Mouse (Mus musculus) MEL (cell line): ENCODE measurements around the gene Scarb2. TPM values are rescaled to one million over a fixed set of nuclear protein-coding genes. Genes with fewer than 3 reads are reported as not detected.

Experiments used
- DNase-seq: peaks from one replicate; pipeline ENCODE4 v3.0.0; 2011; ENCODE audit warnings: low read depth, low spot score
- H3K27ac ChIP-seq: 2 replicates; pipeline ENCODE4 v1.5.1; 2012; ENCODE audit warnings: low read depth, mild to moderate bottlenecking, control low read depth, low read length, moderate library complexity; ENCODE audit not compliant: control insufficient read depth
- H3K27me3 ChIP-seq, 2 experiments: fragments of 150-350 bp in 1 of 2; sonication (generic) in 1 of 2; 2 replicates each; pipeline ENCODE4 v1.6.1; 2012; ENCODE audit warnings: low read length in 2 of 2, mild to moderate bottlenecking in 2 of 2, improper control_type of control experiment in 1 of 2, moderate library complexity in 1 of 2; ENCODE audit not compliant: insufficient read depth in 2 of 2, control insufficient read depth in 1 of 2
- H3K36me3 ChIP-seq, 2 experiments: 2 replicates each; pipeline ENCODE4 v1.6.1; 2012 to 2014; ENCODE audit warnings: low read length in 2 of 2, improper control_type of control experiment in 1 of 2, inconsistent platforms in 1 of 2, mild to moderate bottlenecking in 1 of 2; ENCODE audit not compliant: insufficient read depth in 2 of 2, control insufficient read depth in 1 of 2
- H3K4me1 ChIP-seq, 2 experiments: fragments of 150-350 bp in 1 of 2; sonication (generic) in 1 of 2; 2 replicates each; pipeline ENCODE4 v1.6.1; 2012; ENCODE audit warnings: low read length in 2 of 2, improper control_type of control experiment in 1 of 2, mild to moderate bottlenecking in 1 of 2; ENCODE audit not compliant: insufficient read depth in 2 of 2, control insufficient read depth in 1 of 2
- H3K4me3 ChIP-seq, 2 experiments: fragments of 150-350 bp in 1 of 2; sonication (generic) in 1 of 2; 2 replicates each; pipeline ENCODE4 v1.5.1; 2012; ENCODE audit warnings: low read depth in 2 of 2, low read length in 2 of 2, mild to moderate bottlenecking in 2 of 2, moderate library complexity in 2 of 2, control low read depth in 1 of 2, improper control_type of control experiment in 1 of 2; ENCODE audit not compliant: control insufficient read depth in 1 of 2, insufficient read depth in 1 of 2
- H3K79me2 ChIP-seq: 2 replicates; pipeline ENCODE4 v1.6.1; 2012; ENCODE audit warnings: mild to moderate bottlenecking, low read length, moderate library complexity; ENCODE audit not compliant: control insufficient read depth, poor library complexity, insufficient read depth
- H3K9ac ChIP-seq: 2 replicates; pipeline ENCODE4 v1.6.1; 2012; ENCODE audit warnings: low read depth, mild to moderate bottlenecking, control low read depth, low read length, moderate library complexity; ENCODE audit not compliant: control insufficient read depth, poor library complexity, severe bottlenecking
- H3K9me3 ChIP-seq: fragments of 150-350 bp; sonication (generic); replicated peaks from 2 replicates; pipeline ENCODE4 v1.6.1; 2012; ENCODE audit warnings: mild to moderate bottlenecking, low read length, improper control_type of control experiment, moderate library complexity; ENCODE audit not compliant: insufficient read depth
- BHLHE40 ChIP-seq: IDR thresholded peaks from 2 replicates; pipeline ENCODE4 v1.6.1; 2012; ENCODE audit warnings: low read depth, mild to moderate bottlenecking, inconsistent platforms, low read length, improper control_type of control experiment, borderline replicate concordance
- CHD1 ChIP-seq: IDR thresholded peaks from 2 replicates; pipeline ENCODE4 v1.6.1; 2012; ENCODE audit warnings: low read depth, mild to moderate bottlenecking, inconsistent platforms, low read length, improper control_type of control experiment
- CHD2 ChIP-seq: IDR thresholded peaks from 2 replicates; pipeline ENCODE4 v1.6.1; 2011; ENCODE audit warnings: low read length, improper control_type of control experiment
- ELF1 ChIP-seq: IDR thresholded peaks from 2 replicates; pipeline ENCODE4 v1.6.1; 2014; ENCODE audit warnings: low read depth, mild to moderate bottlenecking, inconsistent platforms, low read length, improper control_type of control experiment, moderate library complexity
- EP300 ChIP-seq, 2 experiments: IDR thresholded peaks; 2 replicates each; pipeline ENCODE4 v1.6.1; 2011; ENCODE audit warnings: improper control_type of control experiment in 2 of 2, low read length in 2 of 2, low read depth in 1 of 2, mild to moderate bottlenecking in 1 of 2
- ETS1 ChIP-seq: IDR thresholded peaks from 2 replicates; pipeline ENCODE4 v1.6.1; 2012; ENCODE audit warnings: low read depth, mild to moderate bottlenecking, inconsistent platforms, low read length, improper control_type of control experiment, moderate library complexity
- GABPA ChIP-seq: IDR thresholded peaks from 2 replicates; pipeline ENCODE4 v1.6.1; 2012; ENCODE audit warnings: low read depth, mild to moderate bottlenecking, inconsistent platforms, low read length, improper control_type of control experiment, moderate library complexity
- GATA1 ChIP-seq: IDR thresholded peaks from 2 replicates; pipeline ENCODE4 v1.6.1; 2011; ENCODE audit warnings: low read depth, low read length, improper control_type of control experiment
- HCFC1 ChIP-seq: IDR thresholded peaks from 2 replicates; pipeline ENCODE4 v1.6.1; 2012; ENCODE audit warnings: low read depth, mild to moderate bottlenecking, inconsistent platforms, low read length, improper control_type of control experiment, moderate library complexity
- JUND ChIP-seq: IDR thresholded peaks from 2 replicates; pipeline ENCODE4 v1.6.1; 2011; ENCODE audit warnings: low read depth, mild to moderate bottlenecking, improper control_type of control experiment, low read length
- KAT2A ChIP-seq: conservative IDR thresholded peaks from 2 replicates; pipeline ENCODE4 v1.6.1; 2012; ENCODE audit warnings: low read depth, low read length, improper control_type of control experiment, inconsistent platforms
- MAX ChIP-seq: IDR thresholded peaks from 2 replicates; pipeline ENCODE4 v1.6.1; 2011; ENCODE audit warnings: low read length, improper control_type of control experiment
- MEF2A ChIP-seq: IDR thresholded peaks from 2 replicates; pipeline ENCODE4 v1.6.1; 2014; ENCODE audit warnings: low read depth, mild to moderate bottlenecking, inconsistent platforms, low read length, improper control_type of control experiment; ENCODE audit not compliant: poor library complexity, insufficient replicate concordance, severe bottlenecking; ENCODE audit errors: extremely low read depth
- MXI1 ChIP-seq: IDR thresholded peaks from 2 replicates; pipeline ENCODE4 v1.6.1; 2011; ENCODE audit warnings: mild to moderate bottlenecking, low read depth, low read length, improper control_type of control experiment
- MYB ChIP-seq: IDR thresholded peaks from 2 replicates; pipeline ENCODE4 v1.6.1; 2011; ENCODE audit warnings: mild to moderate bottlenecking, low read depth, low read length, improper control_type of control experiment
- MYC ChIP-seq: IDR thresholded peaks from 2 replicates; pipeline ENCODE4 v1.6.1; 2011; ENCODE audit warnings: low read depth, mild to moderate bottlenecking, low read length, improper control_type of control experiment, moderate library complexity
- NELFE ChIP-seq: IDR thresholded peaks from 2 replicates; pipeline ENCODE4 v1.6.1; 2011; ENCODE audit warnings: low read depth, low read length, improper control_type of control experiment
- NRF1 ChIP-seq: IDR thresholded peaks from 2 replicates; pipeline ENCODE4 v1.6.1; 2014; ENCODE audit warnings: low read depth, mild to moderate bottlenecking, inconsistent platforms, low read length, improper control_type of control experiment, moderate library complexity; ENCODE audit not compliant: poor library complexity, insufficient read depth, severe bottlenecking
- POLR2A ChIP-seq, 2 experiments: IDR thresholded peaks; 2 replicates each; pipeline ENCODE4 v1.6.1; 2011 to 2012; ENCODE audit warnings: low read length in 2 of 2, mild to moderate bottlenecking in 2 of 2, control low read depth in 1 of 2, improper control_type of control experiment in 1 of 2, low read depth in 1 of 2, moderate library complexity in 1 of 2; ENCODE audit not compliant: control insufficient read depth in 1 of 2, insufficient read depth in 1 of 2, poor library complexity in 1 of 2
- POLR2AphosphoS2 ChIP-seq: IDR thresholded peaks from 2 replicates; pipeline ENCODE4 v1.6.1; 2011; ENCODE audit warnings: low read length, improper control_type of control experiment
- RAD21 ChIP-seq: IDR thresholded peaks from 2 replicates; pipeline ENCODE4 v1.6.1; 2011; ENCODE audit warnings: mild to moderate bottlenecking, low read depth, low read length, improper control_type of control experiment
- SIN3A ChIP-seq: IDR thresholded peaks from 2 replicates; pipeline ENCODE4 v1.6.1; 2012; ENCODE audit warnings: low read length, improper control_type of control experiment, inconsistent platforms
- SMC3 ChIP-seq: IDR thresholded peaks from 2 replicates; pipeline ENCODE4 v1.6.1; 2011; ENCODE audit warnings: low read depth, low read length, improper control_type of control experiment
- TAL1 ChIP-seq: IDR thresholded peaks from 2 replicates; pipeline ENCODE4 v1.6.1; 2012; ENCODE audit warnings: mild to moderate bottlenecking, inconsistent platforms, low read length, moderate library complexity, mixed read lengths
- TCF12 ChIP-seq: IDR thresholded peaks from 2 replicates; pipeline ENCODE4 v1.6.1; 2014; ENCODE audit warnings: low read depth, mild to moderate bottlenecking, inconsistent platforms, low read length, improper control_type of control experiment, moderate library complexity
- USF1 ChIP-seq: IDR thresholded peaks from 2 replicates; pipeline ENCODE4 v1.6.1; 2014; ENCODE audit warnings: low read depth, mild to moderate bottlenecking, inconsistent platforms, low read length, improper control_type of control experiment, moderate library complexity
- USF2 ChIP-seq, 2 experiments: IDR thresholded peaks; 2 replicates each; pipeline ENCODE4 v1.6.1; 2011 to 2012; ENCODE audit warnings: improper control_type of control experiment in 2 of 2, low read length in 2 of 2, borderline replicate concordance in 1 of 2, inconsistent platforms in 1 of 2, low read depth in 1 of 2, mild to moderate bottlenecking in 1 of 2; ENCODE audit not compliant: insufficient read depth in 1 of 2
- ZC3H11A ChIP-seq: IDR thresholded peaks from 2 replicates; pipeline ENCODE4 v1.6.1; 2012; ENCODE audit warnings: low read depth, mild to moderate bottlenecking, inconsistent platforms, low read length, improper control_type of control experiment
- ZNF384 ChIP-seq: IDR thresholded peaks from 2 replicates; pipeline ENCODE4 v1.6.1; 2012; ENCODE audit warnings: low read depth, mild to moderate bottlenecking, inconsistent platforms, low read length, improper control_type of control experiment
- polyA plus RNA-seq, 2 experiments: library from polyadenylated mRNA; stranded (reverse) in 1 of 2; unstranded in 1 of 2; fragments of >175 nt in 1 of 2; fragments of >200 nt in 1 of 2; gene quantifications; 2 replicates each; pipeline versions ENCODE4 v1.2.1 to v1.2.4; 2012; ENCODE audit warnings: low replicate concordance in 2 of 2, low read depth in 1 of 2; ENCODE audit not compliant: insufficient read length in 2 of 2, insufficient read depth in 1 of 2, missing spikeins in 1 of 2
- total RNA-seq: library from RNA; depleted of rRNA; stranded (reverse); fragments of 300-350 nt; gene quantifications from 2 replicates; pipeline ENCODE4 v1.2.3, GENCODE M21; 2012

Gene Scarb2
- total and polyA plus RNA-seq, 3 experiments = 13.6 to 16.5 TPM; not detected in 1

DNA sequence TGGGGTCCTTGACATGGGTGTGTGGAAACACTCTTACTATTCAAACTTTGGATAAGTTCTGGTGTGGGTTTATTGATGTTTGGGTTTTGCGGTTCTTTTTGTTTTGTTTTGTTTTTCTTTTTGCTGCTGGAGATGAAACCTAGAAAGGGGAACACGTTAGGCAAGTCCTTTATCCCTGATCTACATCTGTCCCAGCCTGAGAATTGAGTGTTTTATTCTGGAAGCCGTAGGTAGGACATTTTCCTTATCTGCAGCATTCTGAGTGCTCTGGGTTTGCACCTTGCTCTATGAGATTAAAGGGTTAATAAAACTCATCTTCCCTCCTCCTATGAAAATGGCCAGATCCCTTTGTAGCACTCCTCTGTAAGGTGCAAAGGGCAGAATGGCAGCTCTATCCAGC, 110.9 kb downstream of the Scarb2 start:
- TF ChIP-seq NRF1 (no peak), MYC (0 out of 2 replicates have a peak, but pooled peaks have one; percentile 3), ZNF384 (no peak), TCF12 (peak; percentile 59; the same call in 1 of the 2 replicates), GATA1 (peak; percentile 71), TAL1 (peak; percentile 58), POLR2AphosphoS2 (no peak), SIN3A (0 out of 2 replicates have a peak, but pooled peaks have one; percentile 25), GABPA (no peak), RAD21 (no peak), USF1 (no peak), SMC3 (no peak), NELFE (no peak), EP300 (IDR thresholded peaks at IDR 0.05; ENCODE audit: low read depth in 1 of 2, low read length in 2 of 2) (peak; percentile 62 to 78), ETS1 (0 out of 2 replicates have a peak, but pooled peaks have one; percentile 14), MXI1 (no peak; the same call in 1 of the 2 replicates), ZC3H11A (no peak), MAX (0 out of 2 replicates have a peak, but pooled peaks have one; percentile 12), ELF1 (no peak)
- H3K9me3 ChIP-seq = no peaks in the 10 kb centered on the region
- peak overlapping the region; percentile 17 to 42 for H3K4me3 ChIP-seq
- peak overlapping the region; percentile 23 for H3K9ac ChIP-seq
- H3K27ac ChIP-seq = peak overlapping the region; percentile 45
- no peaks in the 10 kb centered on the region; a peak in 1 of 4 replicates for H3K27me3 ChIP-seq
- H3K4me1 ChIP-seq = peaks cover 0 to 25% of the 10 kb centered on the region in 2 experiments; a peak in 2 of 4 replicates
- no peaks in the 10 kb centered on the region for H3K79me2 ChIP-seq
- peak; percentile 49 for DNase-seq
- peaks cover 0 to 16% of the 10 kb centered on the region in 2 experiments; a peak in 2 of 4 replicates for H3K36me3 ChIP-seq

DNA sequence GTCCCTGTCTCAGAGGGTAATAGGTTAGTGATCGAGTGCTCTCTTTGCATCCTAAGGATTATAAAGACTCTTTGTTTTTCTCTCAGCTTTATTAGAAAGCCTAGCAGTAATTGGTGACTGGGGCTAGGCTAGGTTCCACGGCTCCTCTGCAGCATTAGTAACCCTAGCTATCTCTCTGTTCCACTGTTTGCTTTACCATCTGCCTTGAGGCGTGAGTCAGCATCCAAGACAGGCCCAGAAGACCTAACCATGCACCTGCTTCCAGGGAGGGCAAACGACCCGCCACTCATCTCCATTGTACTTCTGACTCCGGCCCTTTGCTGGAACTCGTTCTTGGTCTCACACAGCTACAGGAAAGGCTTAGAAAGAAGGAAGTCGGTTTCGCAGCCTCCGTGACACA, 112.8 kb downstream of the Scarb2 start:
- Histone ChIP-seq H3K36me3 (peaks cover 0 to 16% of the 10 kb centered on the region in 2 experiments; a peak in 2 of 4 replicates), H3K79me2 (no peaks in the 10 kb centered on the region), H3K9me3 (no peaks in the 10 kb centered on the region), H3K27ac (no peak overlapping the region), H3K9ac (no peak overlapping the region), H3K4me3 (no peak overlapping the region), H3K27me3 (no peaks in the 10 kb centered on the region; a peak in 1 of 4 replicates), H3K4me1 (peaks cover 0 to 23% of the 10 kb centered on the region in 2 experiments; a peak in 2 of 4 replicates)
- no peak for DNase-seq
- no peak for TF ChIP-seq CHD2
- no peak for TF ChIP-seq CHD1
- TF ChIP-seq TAL1 = no peak
- TF ChIP-seq USF1 = no peak
- TF ChIP-seq MYC = no peak
- TF ChIP-seq MYB = no peak
- TF ChIP-seq HCFC1 = no peak
- no peak for TF ChIP-seq BHLHE40
- no peak for TF ChIP-seq ZC3H11A
- TF ChIP-seq ZNF384 = no peak
- no peak for TF ChIP-seq GABPA
- no peak for TF ChIP-seq KAT2A
- no peak for TF ChIP-seq POLR2A (IDR thresholded peaks at IDR 0.05; ENCODE audit: control insufficient read depth in 1 of 2, insufficient read depth in 1 of 2, low read depth in 1 of 2, low read length in 2 of 2, poor library complexity in 1 of 2)
- no peak for TF ChIP-seq SMC3
- TF ChIP-seq JUND = no peak
- TF ChIP-seq NRF1 = no peak
- no peak for TF ChIP-seq MEF2A
- TF ChIP-seq USF2 (IDR thresholded peaks at IDR 0.05; ENCODE audit: borderline replicate concordance in 1 of 2, insufficient read depth in 1 of 2, low read depth in 1 of 2, low read length in 2 of 2) = no peak
